Mouse (Mus musculus) fibroblast of lung, adult 2 months (primary cell): ENCODE measurements around the gene Efcc1.

Source experiments
- DNase-seq: peaks from one replicate; pipeline ENCODE4 v3.0.0-alpha.2; 2011; ENCODE audit warnings: low read depth

Gene Efcc1

DNA sequence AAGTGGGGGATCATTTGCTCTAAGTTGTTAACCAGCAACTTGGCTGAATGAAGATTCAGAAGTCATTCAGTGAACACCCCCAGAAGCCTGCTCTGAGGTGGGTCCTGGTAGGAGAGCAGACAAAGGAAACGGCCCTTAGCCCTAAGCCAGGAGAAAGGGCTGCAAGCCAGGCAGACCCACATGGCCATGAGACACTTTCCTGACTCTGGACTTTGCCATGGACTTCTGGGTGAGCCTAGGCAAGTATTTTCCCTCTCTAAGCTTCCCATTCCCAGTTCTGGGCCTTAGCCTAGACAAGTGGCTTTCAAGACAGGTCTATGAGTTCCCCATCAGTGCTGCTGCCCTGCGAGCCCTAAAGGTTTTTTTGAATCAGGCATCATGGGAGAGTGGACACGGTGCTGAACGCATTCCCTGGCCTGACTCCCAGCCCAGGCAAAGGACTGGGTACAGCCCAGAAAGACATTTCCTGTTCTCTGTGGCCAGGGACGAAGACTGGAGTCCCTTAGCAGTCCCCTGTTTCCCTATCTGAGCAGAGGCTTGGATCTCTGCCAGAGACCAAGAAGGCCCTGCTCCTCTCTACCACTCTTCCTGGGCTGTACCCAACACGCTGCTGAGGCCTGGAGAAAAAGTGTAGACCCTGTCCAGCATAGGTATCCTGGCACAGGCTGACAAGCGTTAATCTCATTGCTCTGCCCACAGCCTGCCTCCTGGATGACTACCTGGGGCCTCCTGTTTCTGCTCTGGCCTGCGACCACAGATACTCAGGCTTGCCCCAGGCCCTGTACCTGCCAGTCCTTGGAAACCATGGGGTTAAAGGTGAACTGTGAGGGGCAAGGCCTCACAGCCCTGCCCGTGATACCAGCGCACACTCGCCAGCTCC, 47.9 kb downstream of the Efcc1 start:
- DNase-seq = no peak

DNA sequence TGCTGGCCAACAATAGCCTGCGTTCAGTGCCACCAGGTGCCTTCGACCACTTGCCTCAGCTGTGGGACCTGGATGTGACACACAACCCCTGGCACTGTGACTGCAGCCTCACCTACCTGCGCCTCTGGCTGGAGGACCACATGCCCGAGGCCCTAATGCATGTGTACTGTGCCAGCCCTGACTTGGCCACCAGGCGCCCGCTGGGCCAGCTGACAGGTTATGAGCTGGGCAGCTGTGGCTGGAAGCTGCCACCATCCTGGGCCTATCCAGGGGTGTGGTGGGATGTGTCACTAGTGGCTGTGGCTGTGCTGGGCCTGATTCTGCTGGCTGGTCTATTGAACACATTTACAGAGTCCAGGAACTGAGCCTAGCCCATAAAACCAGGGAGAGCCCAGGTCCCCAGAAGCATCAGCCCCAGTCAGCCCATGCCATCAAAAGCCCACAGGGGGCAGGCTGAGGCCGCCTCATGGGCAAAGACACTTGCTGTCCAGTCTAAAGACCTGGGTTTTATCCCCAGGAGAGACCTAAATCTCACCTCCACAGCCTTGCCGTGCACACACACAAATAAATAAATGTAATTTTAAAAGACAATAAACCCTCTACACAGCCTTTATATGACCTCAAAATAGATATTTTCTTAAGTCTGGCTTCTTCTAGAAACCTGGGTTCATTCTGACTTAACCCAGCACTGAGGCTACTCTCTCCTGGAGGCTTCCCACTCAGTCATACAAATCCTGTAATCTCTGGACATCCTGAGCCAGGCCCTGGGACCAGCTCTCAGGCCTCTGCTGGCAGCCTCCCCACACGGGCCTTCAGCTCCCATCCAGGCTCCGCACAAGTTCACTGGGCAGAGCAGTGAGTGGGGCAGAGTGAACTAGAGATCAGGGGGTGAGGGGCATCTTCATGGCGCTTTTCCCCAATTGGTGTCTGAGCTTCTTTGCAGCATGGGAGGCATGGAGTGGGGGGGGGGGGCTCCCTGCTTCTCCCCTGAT, 48.8 kb downstream of the Efcc1 start:
- no peak for DNase-seq

DNA sequence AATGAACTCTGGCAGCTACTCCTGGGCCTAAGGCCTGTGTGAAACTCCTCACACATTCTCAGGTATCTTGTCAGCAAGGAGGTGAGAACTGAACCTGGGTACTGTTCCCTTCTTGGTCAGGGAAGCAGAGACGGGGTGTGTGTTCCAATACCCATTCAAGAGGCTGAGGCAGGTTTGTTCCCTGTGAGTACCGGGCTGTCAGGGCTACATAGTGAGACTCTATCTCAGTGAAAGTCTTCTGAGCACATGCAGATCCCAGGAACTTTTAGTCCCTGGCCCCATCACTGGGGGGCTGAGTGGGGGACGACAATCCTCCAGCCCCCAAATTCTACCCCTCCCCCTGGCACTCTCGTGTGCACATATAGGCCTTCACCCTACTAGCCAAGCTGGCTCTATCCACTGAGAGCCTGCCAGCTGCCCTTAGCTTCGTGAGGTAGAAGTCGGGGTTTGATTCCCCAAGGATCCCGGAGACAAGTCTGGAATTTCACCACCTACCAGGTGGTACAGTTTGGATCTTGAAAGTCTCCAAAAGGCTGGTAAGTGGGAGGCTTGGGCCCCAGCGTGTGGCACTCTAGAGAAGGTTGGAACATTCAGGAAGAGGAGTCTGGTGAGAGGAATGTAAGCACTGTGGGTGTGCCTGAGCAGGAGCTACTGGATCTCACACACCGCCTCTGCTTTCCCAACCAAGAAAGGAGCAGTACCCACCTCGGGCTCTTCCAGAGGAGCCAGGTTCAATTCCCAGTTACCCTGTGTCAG, 50.1 kb downstream of the Efcc1 start:
- no peak for DNase-seq

DNA sequence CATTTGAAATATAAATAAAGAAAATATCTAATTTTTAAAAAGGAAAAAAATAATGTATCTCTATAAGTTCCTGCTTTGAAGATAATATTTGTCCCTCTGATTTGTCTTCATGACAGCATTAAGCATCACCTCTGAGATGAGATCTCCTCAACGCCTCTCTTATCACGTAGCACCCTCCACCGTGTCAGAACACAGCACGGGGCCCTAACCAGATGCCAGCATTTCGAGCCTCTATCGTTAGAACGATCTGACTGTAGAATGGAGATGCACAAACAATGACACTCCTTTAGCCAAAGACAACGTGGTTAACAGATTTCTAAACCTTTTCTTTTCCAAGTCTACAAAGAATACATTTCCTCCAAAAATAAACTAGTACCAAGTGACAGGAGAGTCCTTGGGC, 53.4 kb downstream of the Efcc1 start:
- DNase-seq = no peak

DNA sequence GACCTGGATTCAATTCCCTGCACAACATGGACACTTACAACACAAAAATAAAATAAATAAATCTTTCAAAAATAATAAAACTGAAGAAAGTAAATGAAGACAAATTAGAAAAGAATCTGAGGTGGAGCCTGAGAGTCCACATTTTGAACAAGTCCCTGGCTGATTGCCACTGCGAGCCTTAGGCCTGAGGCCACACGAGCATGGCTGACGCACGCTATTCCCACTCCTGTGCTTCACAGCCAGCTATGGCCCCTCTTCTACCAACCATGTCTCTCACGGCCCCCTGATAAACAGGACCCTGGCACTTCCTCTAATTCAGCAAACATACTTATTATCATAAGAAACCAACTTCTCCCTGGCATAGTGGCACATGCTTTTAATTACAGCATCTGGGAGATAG, 56.0 kb downstream of the Efcc1 start:
- no peak for DNase-seq

DNA sequence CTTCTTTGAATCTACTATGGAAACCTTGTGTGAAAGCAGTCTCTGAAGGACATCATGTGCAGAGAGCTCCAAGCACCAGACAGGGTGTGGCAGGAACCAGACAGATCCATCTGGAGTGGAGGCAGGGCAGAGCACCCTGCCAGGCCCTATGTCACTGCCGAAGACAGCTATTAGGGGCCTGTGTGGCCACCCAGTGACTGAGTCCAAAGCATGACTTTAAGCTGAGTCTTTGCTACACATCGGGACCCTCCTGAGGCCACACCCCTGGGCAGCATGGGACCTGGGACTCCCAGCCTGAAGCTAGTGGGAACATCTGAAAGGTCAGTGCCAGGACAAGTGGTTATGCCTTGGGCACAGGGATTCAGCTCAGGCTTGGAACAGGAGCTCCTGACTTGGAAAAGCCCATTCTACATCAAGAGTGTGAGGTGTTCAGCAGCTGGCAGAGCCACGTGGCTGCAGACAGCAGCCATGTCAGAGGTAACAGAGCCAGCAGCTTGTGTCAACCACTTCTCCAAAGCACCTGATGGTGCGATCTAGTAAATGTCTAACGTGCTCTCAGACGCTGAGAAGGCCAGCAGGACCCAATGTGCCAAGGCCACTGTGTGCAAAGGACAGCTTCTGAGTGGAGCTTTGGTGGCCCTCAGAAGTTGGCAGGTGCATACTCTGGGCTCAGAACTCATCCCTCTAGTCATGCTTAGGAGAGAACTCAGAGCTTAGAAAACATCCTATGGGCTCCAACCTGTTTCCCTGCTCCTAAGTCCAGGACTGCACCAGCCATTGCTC, 56.6 kb downstream of the Efcc1 start:
- no peak for DNase-seq

DNA sequence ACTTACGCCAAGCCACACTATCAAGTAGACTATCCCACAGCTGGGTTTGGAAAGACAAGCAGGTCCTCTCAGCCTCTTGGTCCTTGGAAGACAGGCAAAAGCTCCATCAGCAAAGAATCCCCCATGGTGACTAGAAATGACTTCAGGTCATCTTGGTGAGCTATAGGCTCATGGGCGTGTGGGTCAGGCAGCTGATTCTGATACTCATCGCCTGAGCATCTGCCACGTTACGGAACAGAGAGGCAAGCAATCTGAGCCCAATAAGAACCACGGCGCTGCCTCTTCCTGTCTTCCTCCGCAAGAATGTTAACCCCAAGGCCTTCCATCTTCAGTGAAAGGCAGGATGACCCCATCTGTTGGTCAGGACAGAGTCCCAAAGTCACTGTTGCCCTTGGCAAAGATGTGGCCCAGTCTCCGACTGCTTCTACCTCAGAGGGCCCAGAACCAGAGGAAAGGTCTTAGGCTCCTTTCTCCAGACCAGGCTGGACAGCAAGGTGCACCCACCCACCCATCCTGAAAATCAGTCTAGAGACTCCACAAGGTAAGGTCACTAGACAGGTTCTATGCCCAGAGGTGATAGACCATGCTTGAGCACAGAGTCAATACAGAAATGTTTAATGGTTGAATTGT, 57.7 kb downstream of the Efcc1 start:
- DNase-seq = no peak

DNA sequence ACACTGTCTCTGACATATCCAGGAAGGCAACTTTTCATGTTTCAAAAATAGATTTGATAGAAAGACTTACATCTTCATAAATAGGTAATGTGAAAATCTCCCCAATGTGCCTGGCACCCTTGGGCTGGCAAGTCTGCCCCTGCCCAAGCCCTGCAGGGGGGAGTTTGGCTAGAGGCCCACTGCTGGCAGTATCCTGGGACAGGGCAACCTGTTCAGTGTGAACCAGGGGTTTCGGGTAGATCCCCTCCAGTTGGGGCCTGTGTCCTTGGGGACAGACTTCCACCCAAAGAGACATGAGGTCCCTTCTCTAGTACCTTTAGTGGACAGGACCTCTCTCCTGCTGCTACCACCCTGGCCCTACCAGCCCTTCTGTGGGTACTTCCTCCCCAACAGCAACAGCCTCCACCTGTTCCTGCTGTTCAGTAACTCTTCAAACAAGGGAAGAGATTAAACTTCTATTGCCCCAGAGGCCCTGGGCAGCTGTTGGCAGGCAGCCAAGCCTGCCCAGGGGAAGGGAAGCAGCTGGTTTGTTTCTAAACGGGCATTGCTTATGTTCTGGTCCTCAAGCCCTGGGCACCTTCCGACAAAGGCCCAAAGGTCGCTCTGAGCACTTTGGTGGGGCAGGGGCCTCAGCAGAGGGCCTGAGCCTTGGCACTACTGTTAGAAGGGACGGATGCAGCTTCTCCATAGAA, 58.4 kb downstream of the Efcc1 start:
- DNase-seq = no peak

DNA sequence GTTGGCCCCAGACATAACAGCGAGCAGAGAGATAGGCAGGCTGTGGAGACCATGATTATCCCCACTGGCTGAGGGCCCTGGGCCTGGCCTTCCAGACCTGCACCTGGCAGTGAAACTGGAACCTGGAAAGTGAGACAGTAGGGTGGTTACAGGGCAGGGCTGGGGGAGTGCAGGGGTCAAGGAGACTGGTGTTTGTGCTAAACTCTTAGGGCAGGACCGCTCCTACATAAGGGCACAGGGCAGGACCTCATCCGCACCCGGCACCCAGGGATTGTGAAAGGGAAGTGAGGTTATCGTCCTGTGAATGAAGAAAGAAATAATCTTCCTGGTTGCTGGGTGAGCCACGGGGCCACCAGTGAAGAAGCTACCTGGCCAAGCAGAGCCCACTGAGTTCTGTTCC, 59.1 kb downstream of the Efcc1 start:
- no peak for DNase-seq

DNA sequence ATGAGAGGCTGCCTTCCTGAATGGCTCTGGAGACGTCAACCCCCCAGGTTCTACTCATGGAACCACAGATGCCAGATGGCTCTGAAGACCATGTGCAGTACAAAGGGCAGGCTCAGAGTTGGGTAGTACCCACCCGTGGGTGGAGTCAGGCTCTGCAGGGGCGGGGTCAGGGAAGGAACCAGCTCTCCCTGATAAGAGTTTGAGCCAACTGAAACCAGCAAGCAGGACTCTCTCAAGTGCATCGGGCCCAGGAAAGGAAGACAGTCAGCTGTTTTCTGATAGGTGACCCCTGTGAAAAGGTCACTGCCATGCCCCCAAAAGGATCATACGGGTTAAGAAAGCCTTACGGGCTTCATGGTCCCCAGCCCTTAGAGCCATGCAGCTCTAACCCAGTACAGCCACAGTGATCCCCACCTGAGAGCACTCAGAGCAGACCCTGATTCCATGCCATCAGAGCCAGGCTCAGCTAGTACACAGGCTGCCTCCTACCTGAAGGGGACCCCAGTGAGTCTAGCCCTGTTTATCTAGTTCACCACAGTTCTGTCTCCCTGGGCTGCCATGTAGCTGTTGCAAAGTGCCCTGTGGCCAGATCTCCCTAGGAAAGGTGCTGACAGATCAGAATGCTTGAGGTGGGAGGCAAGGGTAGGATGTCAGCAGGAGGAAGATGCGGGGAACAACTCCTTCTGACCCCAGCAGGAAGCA, 60.3 kb downstream of the Efcc1 start:
- no peak for DNase-seq

DNA sequence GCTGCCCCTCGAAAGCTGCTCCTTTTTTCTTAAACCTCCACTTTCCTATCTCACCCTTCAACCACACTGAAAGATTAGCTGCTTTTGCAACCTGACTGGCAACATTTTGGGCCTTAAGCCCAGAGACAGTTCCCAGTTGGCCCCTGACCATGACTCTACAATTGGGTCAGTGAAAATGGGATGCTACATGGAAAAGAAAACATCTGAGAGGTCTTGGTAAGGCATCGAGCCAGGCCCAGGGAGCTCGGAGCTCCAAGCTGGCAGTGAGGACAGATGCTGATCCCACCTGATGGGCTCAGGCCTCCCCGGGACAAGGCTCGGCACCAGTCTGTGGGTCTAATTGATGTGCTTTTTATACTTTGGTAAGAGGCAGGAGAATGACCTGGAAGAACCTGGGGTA, 61.2 kb downstream of the Efcc1 start:
- DNase-seq = no peak

DNA sequence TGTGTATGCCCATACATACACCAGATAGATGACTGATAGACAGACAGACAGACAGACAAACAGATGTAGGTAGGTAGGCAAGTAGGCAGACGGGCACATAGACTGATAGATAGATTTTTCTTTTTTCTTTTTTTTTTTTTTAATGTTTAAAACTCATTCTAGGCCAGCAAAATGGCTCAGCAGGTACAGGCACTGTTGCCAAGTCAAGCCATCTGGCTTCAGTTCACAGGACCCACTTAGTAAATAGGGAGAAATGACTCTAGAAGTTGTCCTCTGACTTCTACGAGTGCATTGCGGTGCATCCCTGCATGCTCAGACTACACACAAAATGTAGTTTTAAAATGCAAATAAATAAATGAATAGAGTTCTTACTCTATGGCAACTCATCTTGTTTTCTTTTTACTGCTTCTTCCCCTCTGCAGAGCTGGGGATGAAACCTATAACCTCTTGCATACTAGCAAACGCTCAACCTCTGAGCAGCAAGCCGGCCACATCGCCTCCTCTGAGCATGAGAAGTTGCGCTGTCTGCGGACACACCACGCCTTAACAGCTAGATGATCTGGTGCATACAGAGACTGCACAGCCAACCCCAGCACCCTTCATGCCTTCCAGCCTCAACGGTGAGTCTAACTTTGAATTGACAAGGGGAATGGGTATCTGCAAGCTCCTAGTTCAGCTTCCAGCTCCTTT, 63.3 kb downstream of the Efcc1 start:
- DNase-seq = no peak

DNA sequence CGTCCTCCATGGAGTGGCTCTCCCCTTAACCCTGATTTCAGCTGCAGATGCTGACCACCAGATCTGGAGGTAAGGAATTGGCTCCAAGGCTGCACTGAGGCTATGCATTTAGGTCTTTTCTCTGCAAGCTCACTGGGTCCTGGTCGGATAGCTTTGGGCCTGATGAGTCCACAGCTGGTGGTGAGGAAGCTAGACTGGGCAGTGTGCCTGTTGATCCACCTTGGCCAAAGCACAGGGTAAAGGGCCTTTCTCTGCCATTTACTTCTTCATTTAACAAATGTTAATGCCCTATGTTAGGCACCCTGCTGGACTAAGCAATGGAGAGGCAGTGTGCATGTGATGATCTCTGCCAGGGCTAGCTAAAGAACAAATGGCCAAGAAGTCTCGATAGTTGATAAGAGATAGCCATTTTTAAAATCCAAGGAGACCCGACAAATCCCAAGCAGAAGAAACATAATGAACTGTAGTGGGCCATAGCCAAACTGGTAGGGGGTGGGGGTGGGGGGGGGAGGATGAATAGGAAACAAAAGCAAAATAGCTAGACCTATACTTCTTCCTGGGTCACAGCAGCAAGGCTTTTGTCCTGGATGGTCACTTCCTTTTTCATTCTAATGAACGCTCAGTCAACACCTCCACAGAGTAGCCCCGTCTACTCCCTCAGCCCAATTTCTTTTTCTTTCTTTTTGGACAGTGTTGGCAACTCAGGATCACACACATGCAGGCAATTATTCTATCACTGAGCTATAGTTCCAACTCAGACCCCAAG, 64.9 kb downstream of the Efcc1 start:
- no peak for DNase-seq

DNA sequence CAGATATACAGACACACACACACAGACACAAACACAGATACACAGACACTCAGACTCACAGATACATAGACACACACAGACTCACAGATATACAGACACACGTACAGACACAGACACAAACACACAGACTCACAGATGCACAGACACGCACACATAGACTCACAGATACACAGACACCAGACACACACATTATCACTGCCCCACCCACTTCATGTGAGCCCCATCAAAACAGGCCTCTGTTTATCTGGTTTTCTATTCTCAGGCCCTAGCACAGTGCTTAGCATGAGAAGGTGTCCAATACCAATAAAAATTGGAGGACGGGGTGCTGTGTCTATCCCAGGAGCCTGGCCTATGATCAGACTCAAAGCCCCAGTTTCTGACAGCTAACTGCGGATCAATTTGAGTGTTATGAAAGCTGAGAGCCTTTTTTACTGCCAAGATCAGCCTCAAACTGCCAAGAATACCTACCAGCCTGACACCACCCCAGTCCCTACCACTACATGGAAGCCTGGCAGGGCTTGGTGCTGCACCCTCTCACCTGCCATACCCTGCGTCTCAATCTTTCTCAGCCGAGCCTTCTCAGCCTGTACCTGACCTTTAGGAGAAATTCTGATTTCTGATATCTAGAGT, 65.7 kb downstream of the Efcc1 start:
- no peak for DNase-seq

DNA sequence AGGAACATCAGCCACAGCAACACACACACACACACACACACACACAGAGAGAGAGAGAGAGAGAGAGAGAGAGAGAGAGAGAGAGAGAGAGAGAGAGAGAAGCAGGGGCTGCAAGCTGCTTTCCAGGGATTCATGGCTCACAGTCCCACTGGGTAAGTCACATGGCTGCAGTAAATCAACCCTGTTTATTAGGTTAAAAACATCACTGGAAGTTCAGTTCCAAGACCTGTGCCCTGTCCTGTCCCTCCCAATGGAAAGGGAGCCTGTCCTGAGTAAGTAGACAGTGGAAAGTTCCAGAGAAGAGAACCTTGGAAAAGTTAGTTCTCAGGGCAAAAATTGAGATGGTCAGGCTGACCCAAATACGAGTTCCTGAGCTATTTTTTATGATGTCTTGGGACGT, 66.7 kb downstream of the Efcc1 start:
- DNase-seq = no peak

DNA sequence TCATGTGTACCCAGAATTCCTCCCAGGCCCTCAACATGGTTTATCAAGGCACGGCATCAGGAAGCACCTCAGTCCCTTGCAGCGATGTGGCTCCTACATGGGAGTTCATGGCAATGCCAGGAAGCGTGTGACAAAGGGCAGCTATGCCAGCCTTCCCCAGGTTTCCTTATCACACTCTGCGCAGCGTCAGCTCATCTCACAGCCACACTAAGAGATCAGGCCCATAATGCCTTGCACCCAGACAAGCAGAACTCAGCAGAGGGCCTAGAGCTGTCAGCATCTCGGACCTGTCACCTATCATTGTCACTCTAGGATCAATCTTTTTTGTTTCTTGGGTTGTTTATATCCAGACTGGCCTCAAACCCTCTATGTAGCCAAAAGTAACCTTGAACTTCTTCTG, 68.9 kb downstream of the Efcc1 start:
- DNase-seq = no peak

DNA sequence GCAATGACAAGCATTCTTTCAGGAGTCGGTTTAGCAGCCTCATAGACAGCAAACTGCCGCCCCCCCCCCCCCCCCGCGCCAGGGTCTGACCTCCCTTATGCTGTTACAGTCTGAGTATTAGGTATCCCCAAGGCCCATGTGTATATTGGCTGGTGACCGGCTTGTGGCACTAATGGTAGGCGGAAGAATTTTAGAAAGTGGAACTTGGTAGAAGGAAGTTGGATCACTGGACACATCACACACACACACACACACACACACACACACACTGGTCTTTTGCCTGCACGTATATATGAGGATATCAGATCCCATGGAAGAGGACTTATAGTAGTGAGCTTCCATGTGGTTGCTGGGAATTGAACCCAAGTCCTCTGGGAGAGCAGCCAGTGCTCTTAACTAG, 71.8 kb downstream of the Efcc1 start:
- no peak for DNase-seq

DNA sequence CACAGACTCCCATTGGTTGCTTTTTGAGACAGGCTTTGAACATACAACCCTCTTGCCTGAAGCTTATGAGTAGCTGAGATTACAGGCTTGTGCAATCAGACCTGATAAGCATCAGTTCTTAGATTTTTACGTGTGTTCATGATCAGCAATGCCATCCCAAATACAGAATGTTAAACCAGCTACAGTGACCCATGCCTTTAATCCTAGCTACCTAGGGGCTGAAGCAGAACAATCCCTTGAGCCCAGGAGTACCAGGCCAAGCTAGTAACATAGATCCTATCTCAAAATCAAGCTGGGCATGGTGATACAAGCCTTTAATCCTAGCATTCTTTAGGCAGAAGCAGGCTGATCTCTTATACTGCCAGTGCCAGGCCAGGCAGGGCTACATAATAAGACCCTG, 73.4 kb downstream of the Efcc1 start:
- DNase-seq = no peak
